ENCODE assay signal across 8 mouse cellular contexts in the genomic region with DNA sequence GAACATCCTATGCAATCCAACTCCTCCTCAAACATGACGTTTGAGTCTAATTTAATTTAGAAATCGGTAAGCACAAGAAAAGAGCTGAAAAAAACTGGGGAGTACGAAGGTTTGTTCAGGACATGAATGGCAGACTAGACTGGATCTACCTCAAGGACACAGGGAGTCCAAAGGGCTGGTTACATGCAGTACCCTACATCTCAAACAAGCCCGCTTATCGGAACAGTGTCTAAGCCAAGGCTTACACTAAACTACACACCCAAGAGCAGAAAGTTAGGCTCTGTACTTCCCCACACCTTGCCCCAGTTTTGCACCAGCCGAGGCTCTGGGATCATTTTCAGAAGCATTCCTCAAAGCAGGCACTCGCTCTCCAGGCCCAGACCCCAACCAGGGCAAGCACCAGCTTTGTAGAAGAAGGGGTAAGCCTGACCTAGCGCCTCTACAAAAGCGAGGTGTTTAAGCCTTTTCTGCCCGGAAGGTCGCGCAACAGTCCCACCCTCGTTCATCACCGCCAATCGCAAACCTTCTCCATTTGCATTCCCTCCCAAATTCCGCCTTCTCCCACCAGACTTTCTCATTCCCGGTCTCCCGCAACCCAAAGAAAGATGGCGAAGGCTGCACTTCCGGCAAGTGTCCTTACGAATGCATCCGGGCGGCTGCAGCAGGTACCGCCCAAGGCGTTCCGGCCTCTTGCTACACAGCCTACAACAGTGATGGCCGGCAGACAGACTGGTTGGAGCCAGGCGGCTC. TPM values are rescaled to one million over a fixed set of nuclear protein-coding genes. Genes with fewer than 3 reads are reported as not detected.
A peak's percentile ranks its signal among the peaks of the same experiment; 100 is the strongest.
DNase-seq lines count a peak whose midpoint lies in the region; ATAC-seq and TF ChIP-seq lines count a peak whose summit lies in the region.

A gene (minus strand): TSS at position 613 of the 750 bp plus-strand sequence.
A gene (plus strand): TSS at position 664 of the 750 bp plus-strand sequence.

- 3% methylated on average over 28 of the region's 28 CpGs for WGBS in hindbrain, postnatal 0 days

- intact Hi-C loops in gastrocnemius, adult 2 months (cut with DNase I), result loop anchor here (2.0 kb wide), 1 partner anchor 34 kb away; a partner anchor contains a TSS
- intact Hi-C loops in left cerebral cortex, adult 2 months (cut with DNase I), result loop anchor here (1.0 to 2.0 kb wide), 3 partner anchors 20 to 132 kb away; a partner anchor contains a TSS

- ATAC-seq in common myeloid progenitor, adult 5-6 weeks (replicated peaks; ENCODE audit: low read depth, poor library complexity, severe bottlenecking), result peak; percentile 99
- peak; percentile 98 for ATAC-seq in hindbrain, postnatal 0 days
- peak; percentile 98 for ATAC-seq in megakaryocyte, adult 5-6 weeks (ENCODE audit: poor library complexity, severe bottlenecking)

- peak within 1 kb of the TSS; percentile 89 for H3K9ac ChIP-seq in hindbrain, postnatal 0 days (replicated peaks; ENCODE audit: low read length)

- peaks cover 21% of the 10 kb centered on the region for H3K4me1 ChIP-seq in hindbrain, postnatal 0 days (ENCODE audit: insufficient read depth, low read length)

- H3K27ac ChIP-seq in gastrocnemius, adult 2 months, result peak within 1 kb of the TSS; percentile 94
- peak within 1 kb of the TSS; percentile 93 for H3K27ac ChIP-seq in hindbrain, postnatal 0 days
- H3K27ac ChIP-seq in left cerebral cortex, adult 2 months, result peak within 1 kb of the TSS; percentile 96

- H3K4me2 ChIP-seq in hindbrain, postnatal 0 days (ENCODE audit: low read depth, low read length), result peak within 1 kb of the TSS; percentile 55

- no peak; the same call in 1 of the 2 replicates for TF ChIP-seq CTCF in gastrocnemius, adult 2 months (IDR thresholded peaks at IDR 0.05)
- TF ChIP-seq CTCF in hindbrain, postnatal 0 days (IDR thresholded peaks at IDR 0.05; ENCODE audit: low read depth), result peak; percentile 45
- no peak; the same call in 1 of the 2 replicates for TF ChIP-seq CTCF in left cerebral cortex, adult 2 months (IDR thresholded peaks at IDR 0.05)

- peak within 1 kb of the TSS; percentile 81 for H3K4me3 ChIP-seq in gastrocnemius, adult 2 months
- H3K4me3 ChIP-seq in hindbrain, postnatal 0 days (ENCODE audit: low read length), result peak within 1 kb of the TSS; percentile 73
- H3K4me3 ChIP-seq in left cerebral cortex, adult 2 months, result peak within 1 kb of the TSS; percentile 74

- no peaks in the 10 kb centered on the region for H3K27me3 ChIP-seq in hindbrain, postnatal 0 days (ENCODE audit: insufficient read depth, low read length)

- peaks cover 15% of the 10 kb centered on the region for H3K36me3 ChIP-seq in hindbrain, postnatal 0 days (ENCODE audit: insufficient read depth, low read length)

- DNase-seq in ZHBTc4 (ENCODE audit: low read depth, low spot score), result peak; percentile 97
- peak; percentile 93 for DNase-seq in gastrocnemius, adult 2 months
- DNase-seq in hindbrain, postnatal 0 days (ENCODE audit: low spot score), result peak; percentile 96
- DNase-seq in left cerebral cortex, adult 2 months (ENCODE audit: extremely low spot score in 1 of 2, low spot score in 2 of 2), result peak; percentile 94 to 98
- peak; percentile 97 for DNase-seq in right cerebral cortex, adult 2 months (ENCODE audit: low spot score in 2 of 2)
- DNase-seq in urinary bladder, postnatal 14 days (ENCODE audit: low spot score), result peak; percentile 90

- no peaks in the 10 kb centered on the region for H3K9me3 ChIP-seq in hindbrain, postnatal 0 days (ENCODE audit: low read length)

RNA-seq across cellular contexts. Expression of the first gene that starts in this region (rescaled TPM):
- 0.23 TPM in 1 of 2 replicates, not detected in the other for total RNA-seq in common myeloid progenitor, adult 5-6 weeks (2017)
- 10 to 100 TPM; 26.8 to 26.9 TPM for total RNA-seq in gastrocnemius, adult 2 months (2021)
- 4.4 and 4.8 TPM in 2 replicates for total RNA-seq in hindbrain, postnatal 0 days (2014; rRNA removed)
- 2.5 and 2.7 TPM in 2 replicates for polyA plus RNA-seq in hindbrain, postnatal 0 days (2015; fragmentation: Nextera tagmentation; extraction: Ambion mirVana)
- total RNA-seq in left cerebral cortex, adult 2 months (2021), result 1 to 10 TPM; 3.4 to 7.1 TPM
- total RNA-seq in megakaryocyte, adult 5-6 weeks (2015), result 0.45 and 1.9 TPM in 2 replicates
- 1.5 and 2.2 TPM in 2 replicates for total RNA-seq in megakaryocyte, adult 5-6 weeks (2017)

RNA-seq across cellular contexts. Expression of the second gene that starts in this region (rescaled TPM):
- 6.5 and 15.3 TPM in 2 replicates for total RNA-seq in common myeloid progenitor, adult 5-6 weeks (2017)
- total RNA-seq in gastrocnemius, adult 2 months (2021), result 10 to 100 TPM; 12.5 to 13.6 TPM
- total RNA-seq in hindbrain, postnatal 0 days (2014; rRNA removed), result 48.5 and 151 TPM in 2 replicates
- polyA plus RNA-seq in hindbrain, postnatal 0 days (2015; fragmentation: Nextera tagmentation; extraction: Ambion mirVana), result 30.3 and 30.9 TPM in 2 replicates
- 10 to 100 TPM; 42.4 to 44.5 TPM for total RNA-seq in left cerebral cortex, adult 2 months (2021)
- total RNA-seq in megakaryocyte, adult 5-6 weeks (2015), result 7.1 and 8.4 TPM in 2 replicates
- total RNA-seq in megakaryocyte, adult 5-6 weeks (2017), result 8.0 and 9.0 TPM in 2 replicates

Comparison
In these comparisons a context has a peak if more than half of its experiments do, and no peak if none do; other contexts are left out.
1. Peak in every context shown above with its lines: DNase-seq, ATAC-seq, H3K4me3 ChIP-seq and H3K27ac ChIP-seq.